Mouse (Mus musculus) heart, adult 2 months (tissue): ENCODE measurements around the gene Rpl23. TPM values are rescaled to one million over a fixed set of nuclear protein-coding genes. Genes with fewer than 3 reads are reported as not detected.

Experiments
- DNase-seq, 2 experiments: peaks; one replicate each; pipeline ENCODE4 v3.0.0; 2021
- H3K27ac ChIP-seq: fragments of 200-600 bp; 2 replicates; pipeline ENCODE4 v1.8.1; 2022
- H3K27me3 ChIP-seq: fragments of 200-500 bp; 2 replicates; pipeline ENCODE4 v1.6.1; 2012; ENCODE audit warnings: mild to moderate bottlenecking, low read length, inconsistent platforms, mixed read lengths; ENCODE audit not compliant: control insufficient read depth, insufficient read depth
- H3K36me3 ChIP-seq: fragments of 200-500 bp; 2 replicates; pipeline ENCODE4 v1.6.1; 2012; ENCODE audit warnings: low read length, inconsistent platforms; ENCODE audit not compliant: control insufficient read depth, insufficient read depth
- H3K4me1 ChIP-seq: fragments of 200-500 bp; 2 replicates; pipeline ENCODE4 v1.6.1; 2011; ENCODE audit warnings: low read length; ENCODE audit not compliant: control insufficient read depth, insufficient read depth
- H3K4me3 ChIP-seq: fragments of 200-600 bp; 2 replicates; pipeline ENCODE4 v1.8.1; 2022
- H3K79me2 ChIP-seq: fragments of 200-500 bp; replicated peaks from 2 replicates; pipeline ENCODE4 v1.6.1; 2012; ENCODE audit warnings: mild to moderate bottlenecking, inconsistent platforms, low read length, moderate library complexity, mixed read lengths; ENCODE audit not compliant: control insufficient read depth, insufficient read depth
- H3K9ac ChIP-seq: fragments of 200-500 bp; 2 replicates; pipeline ENCODE4 v1.6.1; 2012; ENCODE audit warnings: low read depth, mild to moderate bottlenecking, control low read depth, inconsistent platforms, low read length, mixed read lengths
- CTCF ChIP-seq: fragments of 200-600 bp; IDR thresholded peaks from 2 replicates; pipeline ENCODE4 v1.8.1; 2022; ENCODE audit warnings: antibody characterized with exemption, mild to moderate bottlenecking, moderate library complexity
- EP300 ChIP-seq: fragments of 200-500 bp; IDR thresholded peaks from 2 replicates; pipeline ENCODE4 v1.6.1; 2011; ENCODE audit warnings: low read depth, low read length, control low read depth; ENCODE audit not compliant: insufficient read depth
- POLR2A ChIP-seq: fragments of 200-500 bp; IDR thresholded peaks from 2 replicates; pipeline ENCODE4 v1.6.1; 2011; ENCODE audit warnings: mild to moderate bottlenecking, low read depth, low read length, control low read depth; ENCODE audit not compliant: insufficient read depth
- WGBS: fragments of 180-500 bp; shearing (Covaris S2); methylation state at CpG from one replicate; pipeline ENCODE4 v1.1.7; 2018; 5-methylcytosine and 5-hydroxymethylcytosine counted together
- intact Hi-C: fragments of 180-260 bp; cut with DNase I; formaldehyde crosslinking; loops from one replicate; pipeline ENCODE4 v1.15.1; 2025
- polyA plus RNA-seq: library from polyadenylated mRNA; depleted of rRNA; stranded (reverse); fragments of >200 nt; gene quantifications from 2 replicates; pipeline ENCODE4 v1.2.3, GENCODE M21; 2012
- total RNA-seq, 2 experiments: library from RNA; stranded (reverse); gene quantifications; 2 replicates each; pipeline ENCODE4 v1.2.3; 2021

Gene Rpl23
- total and polyA plus RNA-seq, 3 experiments: 103 to 574 (median 509) TPM

DNA sequence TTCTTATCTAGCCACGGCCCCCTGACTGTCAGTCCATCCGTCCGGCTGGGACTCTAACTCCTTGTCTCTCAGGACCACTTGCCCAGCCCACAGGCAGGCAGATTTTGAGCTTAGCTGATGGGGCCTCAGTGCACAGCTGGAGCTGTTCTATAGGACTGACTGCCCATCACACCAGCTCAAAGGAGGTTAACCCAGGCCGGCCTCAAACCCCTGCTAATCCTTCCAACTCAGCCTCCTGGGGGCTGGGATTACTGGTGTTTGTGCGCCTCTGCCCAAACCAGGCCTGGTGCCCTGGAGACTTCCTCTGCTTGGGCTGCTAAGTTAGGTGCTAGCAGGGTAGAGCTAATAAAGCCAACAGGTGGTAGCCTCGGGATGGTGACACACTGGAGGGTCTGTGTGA is 35.8 kb upstream of the Rpl23 start:
- Histone ChIP-seq H3K36me3 (peaks cover 31% of the 10 kb centered on the region), H3K79me2 (no peaks in the 10 kb centered on the region), H3K27ac (peak overlapping the region; percentile 52), H3K4me3 (no peak overlapping the region), H3K4me1 (peaks cover 52% of the 10 kb centered on the region), H3K27me3 (no peaks in the 10 kb centered on the region), H3K9ac (no peak overlapping the region)
- TF ChIP-seq POLR2A (no peak), CTCF (no peak), EP300 (no peak)
- WGBS: 74% methylated on average over 6 of the region's 6 CpGs
- intact Hi-C loops: no loop called here
- no peak for DNase-seq

DNA sequence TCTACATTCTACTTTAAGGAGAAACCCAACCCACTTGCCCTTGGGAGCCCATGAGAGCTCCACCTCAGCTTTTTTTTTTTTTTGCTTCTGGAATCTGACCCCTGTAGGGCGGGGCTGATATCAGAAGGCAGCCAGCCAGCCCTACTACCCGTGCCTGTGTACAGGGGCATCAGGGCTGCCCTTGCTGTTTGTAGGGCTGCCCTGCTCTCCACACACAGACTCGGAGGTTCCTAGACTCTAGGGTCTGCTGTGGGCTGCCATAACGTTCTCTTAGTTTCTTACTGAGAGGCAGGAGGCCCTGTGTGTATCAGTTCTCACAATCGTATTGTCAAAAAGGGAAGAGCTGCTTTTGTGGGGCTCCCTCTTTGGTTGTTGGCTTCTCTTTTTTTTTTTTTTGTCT is 35.1 kb upstream of the Rpl23 start:
- TF ChIP-seq CTCF (no peak), EP300 (no peak), POLR2A (no peak)
- Histone ChIP-seq H3K79me2 (no peaks in the 10 kb centered on the region; the same call in 1 of the 2 replicates), H3K27ac (peak overlapping the region; percentile 52), H3K27me3 (no peaks in the 10 kb centered on the region), H3K4me3 (no peak overlapping the region), H3K36me3 (peaks cover 28% of the 10 kb centered on the region), H3K4me1 (peaks cover 49% of the 10 kb centered on the region), H3K9ac (no peak overlapping the region)
- 8% methylated on average over 5 of the region's 5 CpGs for WGBS
- DNase-seq: peak; percentile 56 to 60
- intact Hi-C loops: loop anchor here (2.0 kb wide), 1 partner anchor 17 kb away; no protein-coding TSS in a partner anchor

- intact Hi-C loops: loop anchor here (2.0 kb wide), 1 partner anchor 16 kb away; no protein-coding TSS in a partner anchor
Observed at GRCm38 (mm10) chr11:97816916-97817315, 34.7 kb upstream of the Rpl23 start.

GRCm38 (mm10) chr11:97816176-97816575 is 33.9 kb upstream of the Rpl23 start:
- Histone ChIP-seq H3K9ac (no peak overlapping the region), H3K36me3 (peaks cover 24% of the 10 kb centered on the region), H3K4me1 (peaks cover 49% of the 10 kb centered on the region), H3K79me2 (no peaks in the 10 kb centered on the region; the same call in 1 of the 2 replicates), H3K4me3 (no peak overlapping the region), H3K27me3 (no peaks in the 10 kb centered on the region), H3K27ac (no peak overlapping the region)
- intact Hi-C loops: loop anchor here (2.0 kb wide), 1 partner anchor 15 kb away; no protein-coding TSS in a partner anchor
- TF ChIP-seq POLR2A (no peak), EP300 (no peak), CTCF (no peak)
- WGBS: 68% methylated on average over 5 of the region's 5 CpGs
- DNase-seq: no peak

More at GRCm38 (mm10) chr11:97816916-97817315, 34.7 kb upstream of the Rpl23 start:
- Histone ChIP-seq H3K27ac (peak overlapping the region; percentile 52), H3K79me2 (no peaks in the 10 kb centered on the region; the same call in 1 of the 2 replicates), H3K36me3 (peaks cover 26% of the 10 kb centered on the region), H3K27me3 (no peaks in the 10 kb centered on the region), H3K4me1 (peaks cover 49% of the 10 kb centered on the region), H3K4me3 (no peak overlapping the region), H3K9ac (0 out of 2 replicates have a peak overlapping the region, but pooled peaks have one; percentile 5)
- DNase-seq: peak in 1 of 2 experiments; percentile 32
- TF ChIP-seq EP300: no peak
- no peak for TF ChIP-seq CTCF
- TF ChIP-seq POLR2A: no peak
- WGBS: 25% methylated on average over 9 of the region's 9 CpGs

- no peak for DNase-seq
- H3K27ac ChIP-seq: no peak overlapping the region
Observed at GRCm38 (mm10) chr11:97815736-97816135, 33.5 kb upstream of the Rpl23 start.

GRCm38 (mm10) chr11:97813746-97814515 is 31.7 kb upstream of the Rpl23 start:
- intact Hi-C loops: no loop called here
- Histone ChIP-seq H3K4me3 (no peak overlapping the region), H3K9ac (no peak overlapping the region), H3K79me2 (peaks cover 2% of the 10 kb centered on the region), H3K4me1 (peaks cover 52% of the 10 kb centered on the region), H3K27ac (no peak overlapping the region), H3K36me3 (peaks cover 28% of the 10 kb centered on the region), H3K27me3 (no peaks in the 10 kb centered on the region)
- TF ChIP-seq POLR2A (no peak), EP300 (no peak), CTCF (no peak)
- DNase-seq: peak in 1 of 2 experiments; percentile 27
- WGBS: 62% methylated on average over 17 of the region's 17 CpGs

More at GRCm38 (mm10) chr11:97815736-97816135, 33.5 kb upstream of the Rpl23 start:
- TF ChIP-seq EP300 (no peak), POLR2A (no peak), CTCF (no peak)
- WGBS: 76% methylated on average over 11 of the region's 11 CpGs
- H3K27me3 ChIP-seq: no peaks in the 10 kb centered on the region
- no peaks in the 10 kb centered on the region; the same call in 1 of the 2 replicates for H3K79me2 ChIP-seq
- H3K9ac ChIP-seq: no peak overlapping the region
- H3K4me1 ChIP-seq: peaks cover 48% of the 10 kb centered on the region
- no peak overlapping the region for H3K4me3 ChIP-seq
- peaks cover 22% of the 10 kb centered on the region for H3K36me3 ChIP-seq
- intact Hi-C loops: loop anchor here (2.0 kb wide), 1 partner anchor 15 kb away; no protein-coding TSS in a partner anchor
